In the genomic region with DNA sequence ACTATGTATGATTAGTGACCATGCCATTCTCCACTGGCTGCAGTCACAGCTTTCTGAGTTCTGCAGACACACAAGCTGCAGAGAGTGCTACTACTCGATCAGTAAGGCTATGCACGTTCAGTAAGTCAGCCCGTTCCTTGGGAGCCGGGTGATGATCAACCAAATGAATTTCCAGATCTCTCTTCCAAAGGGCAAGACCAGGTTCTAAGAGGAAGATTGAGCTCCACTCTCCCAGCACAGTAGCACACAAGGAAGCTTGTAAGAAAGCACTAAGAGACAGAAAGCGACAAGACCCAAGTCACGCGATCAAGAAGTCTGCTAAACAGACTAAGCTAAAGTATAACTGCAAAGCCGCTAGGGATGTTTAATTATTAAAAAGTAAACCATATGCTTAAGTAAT, we compare ENCODE assay signal across 29 mouse cellular contexts. TPM values are rescaled to one million over a fixed set of nuclear protein-coding genes. Genes with fewer than 3 reads are reported as not detected.
DNase-seq lines count a peak whose midpoint lies in the region; ATAC-seq and TF ChIP-seq lines count a peak whose summit lies in the region.
"Had no signal": no experiment of that assay in that cellular context is flagged by ENCODE, and none has a peak within 500 bp of the region (broad histone marks: within the 10 kb centered on the region; RNA-seq: fewer than 3 reads in every experiment).

No protein-coding gene starts in this region.

- H3K9ac ChIP-seq in embryonic facial prominence, embryonic 13.5 days: no peak overlapping the region
- H3K9ac ChIP-seq in midbrain, embryonic 11.5 days (ENCODE audit: low read length): no peak overlapping the region
- no peak overlapping the region for H3K9ac ChIP-seq in midbrain, postnatal 0 days (replicated peaks; ENCODE audit: low read length, poor library complexity, severe bottlenecking)
- H3K9ac ChIP-seq: forebrain, embryonic 15.5 days; heart, embryonic 12.5 days; hindbrain, embryonic 15.5 days; limb, embryonic 12.5 days; liver, embryonic 15.5 days; lung, embryonic 14.5 days; neural tube, embryonic 12.5 days had no signal

- H3K27ac ChIP-seq in embryonic facial prominence, embryonic 13.5 days: peak overlapping the region; percentile 60; the same call in 1 of the 2 replicates
- H3K27ac ChIP-seq in embryonic facial prominence, embryonic 10.5 days (replicated peaks): no peak overlapping the region
- H3K27ac ChIP-seq in midbrain, embryonic 11.5 days (ENCODE audit: low read depth, low read length): no peak overlapping the region
- H3K27ac ChIP-seq in midbrain, postnatal 0 days (ENCODE audit: low read depth, low read length): no peak overlapping the region
- H3K27ac ChIP-seq: forebrain, embryonic 15.5 days; gastrocnemius, adult 2 months; heart, adult 2 months; hindbrain, embryonic 15.5 days; left cerebral cortex, adult 2 months; limb, embryonic 12.5 days; liver, embryonic 15.5 days; midbrain, embryonic 10.5 days; neural tube, embryonic 12.5 days had no signal

- no peak for DNase-seq in embryonic facial prominence, embryonic 10.5 days (ENCODE audit: low spot score)
- peak; percentile 10 for DNase-seq in midbrain, embryonic 11.5 days (ENCODE audit: low spot score, missing footprints)
- no peak for DNase-seq in midbrain, postnatal 0 days (ENCODE audit: low spot score)
- peak; percentile 36 for DNase-seq in kidney, postnatal 10 days
- DNase-seq in cerebellum, adult 11-12 months: no peak
- DNase-seq in right cerebral cortex, postnatal 14 days: no peak
- DNase-seq: adrenal gland, postnatal 10 days; cerebellum, adult 11 months; cerebellum, adult 9-11 months; embryo, embryonic 11 days; gastrocnemius, adult 2 months; gastrocnemius, postnatal 36 days; heart, adult 2 months; lung, embryonic 14.5 days; lung, postnatal 14 days; thymus, postnatal 4 days had no signal

- 67% methylated on average over 8 of the region's 8 CpGs for WGBS in embryonic facial prominence, embryonic 13.5 days
- WGBS in embryonic facial prominence, embryonic 10.5 days: 88% methylated on average over 8 of the region's 8 CpGs
- 95% methylated on average over 8 of the region's 8 CpGs for WGBS in midbrain, embryonic 11.5 days
- 92% methylated on average over 8 of the region's 8 CpGs for WGBS in midbrain, postnatal 0 days

- H3K4me1 ChIP-seq in embryonic facial prominence, embryonic 13.5 days: peaks cover 21% of the 10 kb centered on the region
- peaks cover 10% of the 10 kb centered on the region; the same call in 1 of the 2 replicates for H3K4me1 ChIP-seq in embryonic facial prominence, embryonic 10.5 days
- no peaks in the 10 kb centered on the region for H3K4me1 ChIP-seq in midbrain, embryonic 11.5 days (ENCODE audit: control insufficient read depth, insufficient read depth, low read length)
- no peaks in the 10 kb centered on the region for H3K4me1 ChIP-seq in midbrain, postnatal 0 days (ENCODE audit: insufficient read depth, low read length)
- H3K4me1 ChIP-seq: forebrain, embryonic 15.5 days; hindbrain, embryonic 15.5 days; liver, embryonic 15.5 days; midbrain, embryonic 10.5 days; neural tube, embryonic 12.5 days had no signal

- ATAC-seq in embryonic facial prominence, embryonic 13.5 days (ENCODE audit: insufficient number of reproducible peaks, insufficient read depth, low FRiP score, low TSS enrichment, low read depth): no peak
- ATAC-seq in midbrain, embryonic 11.5 days (ENCODE audit: low FRiP score): no peak
- no peak for ATAC-seq in midbrain, postnatal 0 days (ENCODE audit: low FRiP score)
- no peak for ATAC-seq in cerebellum, adult (ENCODE audit: insufficient number of reproducible peaks, low FRiP score, low TSS enrichment)
- ATAC-seq: forebrain, embryonic 15.5 days; midbrain, embryonic 16.5 days had no signal

- H3K36me3 ChIP-seq in embryonic facial prominence, embryonic 13.5 days: peaks cover 35% of the 10 kb centered on the region
- peaks cover 56% of the 10 kb centered on the region for H3K36me3 ChIP-seq in embryonic facial prominence, embryonic 10.5 days (replicated peaks)
- H3K36me3 ChIP-seq in midbrain, embryonic 11.5 days (ENCODE audit: control insufficient read depth, insufficient read depth, low read length): peaks cover 9% of the 10 kb centered on the region; the same call in 1 of the 2 replicates
- peaks cover 7% of the 10 kb centered on the region; the same call in 1 of the 2 replicates for H3K36me3 ChIP-seq in midbrain, postnatal 0 days (ENCODE audit: insufficient read depth, low read length)

- TF ChIP-seq CTCF in midbrain, postnatal 0 days (IDR thresholded peaks at IDR 0.05): no peak

- H3K4me2 ChIP-seq in embryonic facial prominence, embryonic 13.5 days: no peak overlapping the region
- no peak overlapping the region for H3K4me2 ChIP-seq in midbrain, embryonic 11.5 days
- H3K4me2 ChIP-seq in midbrain, postnatal 0 days (ENCODE audit: low read depth, low read length, poor library complexity, severe bottlenecking): no peak overlapping the region
- H3K4me2 ChIP-seq: forebrain, embryonic 15.5 days; heart, embryonic 12.5 days; hindbrain, embryonic 15.5 days; limb, embryonic 12.5 days; liver, embryonic 15.5 days; lung, embryonic 14.5 days; neural tube, embryonic 12.5 days had no signal

- no peak overlapping the region for H3K4me3 ChIP-seq in embryonic facial prominence, embryonic 13.5 days
- no peak overlapping the region for H3K4me3 ChIP-seq in embryonic facial prominence, embryonic 10.5 days
- no peak overlapping the region for H3K4me3 ChIP-seq in midbrain, embryonic 11.5 days (ENCODE audit: low read depth, low read length)
- no peak overlapping the region for H3K4me3 ChIP-seq in midbrain, postnatal 0 days (ENCODE audit: low read depth, low read length)
- H3K4me3 ChIP-seq: forebrain, embryonic 15.5 days; gastrocnemius, adult 2 months; heart, adult 2 months; heart, embryonic 12.5 days; hindbrain, embryonic 15.5 days; left cerebral cortex, adult 2 months; limb, embryonic 12.5 days; liver, embryonic 15.5 days; midbrain, embryonic 10.5 days; myocyte; neural tube, embryonic 12.5 days had no signal

- H3K27me3 ChIP-seq in embryonic facial prominence, embryonic 13.5 days: no peaks in the 10 kb centered on the region
- H3K27me3 ChIP-seq in embryonic facial prominence, embryonic 10.5 days (replicated peaks; ENCODE audit: low read depth, poor library complexity, severe bottlenecking): no peaks in the 10 kb centered on the region
- H3K27me3 ChIP-seq in midbrain, embryonic 11.5 days (ENCODE audit: control insufficient read depth, insufficient read depth, low read length): no peaks in the 10 kb centered on the region
- no peaks in the 10 kb centered on the region for H3K27me3 ChIP-seq in midbrain, postnatal 0 days (ENCODE audit: insufficient read depth, low read length)
- H3K27me3 ChIP-seq: CH12.LX; forebrain, embryonic 15.5 days; heart, embryonic 12.5 days; hindbrain, embryonic 15.5 days; limb, embryonic 12.5 days; liver, embryonic 15.5 days; neural tube, embryonic 12.5 days had no signal

- H3K9me3 ChIP-seq in embryonic facial prominence, embryonic 13.5 days: no peaks in the 10 kb centered on the region
- no peaks in the 10 kb centered on the region for H3K9me3 ChIP-seq in embryonic facial prominence, embryonic 10.5 days
- H3K9me3 ChIP-seq in midbrain, embryonic 11.5 days (ENCODE audit: control insufficient read depth, low read length): no peaks in the 10 kb centered on the region
- H3K9me3 ChIP-seq in midbrain, postnatal 0 days (ENCODE audit: low read length): no peaks in the 10 kb centered on the region
- H3K9me3 ChIP-seq: forebrain, embryonic 15.5 days; heart, embryonic 12.5 days; hindbrain, embryonic 15.5 days; limb, embryonic 12.5 days; liver, embryonic 15.5 days; midbrain, embryonic 10.5 days; neural tube, embryonic 12.5 days had no signal

RNA-seq across cellular contexts. Expression of gene Farsb, which starts 48.0 kb away (rescaled TPM):
- 140 and 142 TPM in 2 replicates for polyA plus RNA-seq in embryonic facial prominence, embryonic 13.5 days (2015; fragmentation: Nextera tagmentation; extraction: Ambion mirVana)
- polyA plus RNA-seq in embryonic facial prominence, embryonic 10.5 days (2016; fragmentation: Nextera tagmentation; extraction: Ambion mirVana): 152 and 155 TPM in 2 replicates
- 154 and 164 TPM in 2 replicates for polyA plus RNA-seq in midbrain, embryonic 11.5 days (2014; fragmentation: Nextera tagmentation; extraction: Ambion mirVana)
- total RNA-seq in midbrain, postnatal 0 days (2014; rRNA removed): 85.9 and 90.0 TPM in 2 replicates
- 134 and 138 TPM in 2 replicates for polyA plus RNA-seq in midbrain, postnatal 0 days (2015; fragmentation: Nextera tagmentation; extraction: Ambion mirVana)

Comparison
In these comparisons a context has a peak if more than half of its experiments do, and no peak if none do; other contexts are left out.
1. DNase-seq: peak in midbrain, embryonic 11.5 days (single experiment) and kidney, postnatal 10 days (single experiment); none in embryonic facial prominence, embryonic 10.5 days (single experiment), midbrain, postnatal 0 days (single experiment), cerebellum, adult 11-12 months (single experiment) and right cerebral cortex, postnatal 14 days (single experiment).